Mouse (Mus musculus) embryonic facial prominence, embryonic 13.5 days (tissue): ENCODE data around the gene Cemip. TPM values are rescaled to one million over a fixed set of nuclear protein-coding genes. Genes with fewer than 3 reads are reported as not detected.

Experiments
- ATAC-seq: fragments of 200-750 bp; cut with Nextera tagmentation; 2 replicates; pipeline ENCODE4 v1.8.0; 2017; ENCODE audit warnings: low read depth; ENCODE audit not compliant: insufficient number of reproducible peaks, insufficient read depth, low FRiP score, low TSS enrichment
- H3K27ac ChIP-seq: fragments of 300-500 bp; sonication (generic); 2 replicates; pipeline ENCODE4 v1.5.1; 2015; ENCODE audit warnings: moderate library complexity, mild to moderate bottlenecking, inconsistent platforms
- H3K27me3 ChIP-seq: fragments of 300-500 bp; sonication (generic); 2 replicates; pipeline ENCODE4 v1.6.1; 2015; ENCODE audit warnings: mild to moderate bottlenecking, inconsistent platforms
- H3K36me3 ChIP-seq: fragments of 300-500 bp; sonication (generic); 2 replicates; pipeline ENCODE4 v1.6.1; 2015; ENCODE audit warnings: mild to moderate bottlenecking, inconsistent platforms
- H3K4me1 ChIP-seq: fragments of 300-500 bp; sonication (generic); 2 replicates; pipeline ENCODE4 v1.6.1; 2015; ENCODE audit warnings: inconsistent platforms
- H3K4me2 ChIP-seq: fragments of 300-500 bp; sonication (generic); 2 replicates; pipeline ENCODE4 v1.6.1; 2015; ENCODE audit warnings: moderate library complexity, mild to moderate bottlenecking, inconsistent platforms
- H3K4me3 ChIP-seq: fragments of 300-500 bp; sonication (generic); 2 replicates; pipeline ENCODE4 v1.5.1; 2015; ENCODE audit warnings: mild to moderate bottlenecking, inconsistent platforms
- H3K9ac ChIP-seq: fragments of 300-500 bp; sonication (generic); 2 replicates; pipeline ENCODE4 v1.6.1; 2015; ENCODE audit warnings: mild to moderate bottlenecking, inconsistent platforms
- H3K9me3 ChIP-seq: fragments of 300-500 bp; sonication (generic); 2 replicates; pipeline ENCODE4 v1.6.1; 2016; ENCODE audit warnings: inconsistent platforms
- WGBS: fragments of 180-500 bp; shearing (Covaris S2); methylation state at CpG from one replicate; pipeline ENCODE4 v1.1.7; 2015; ENCODE audit warnings: mixed read lengths; 5-methylcytosine and 5-hydroxymethylcytosine counted together
- polyA plus RNA-seq: library from polyadenylated mRNA; unstranded; fragments of >200 nt; fragmentation: Nextera tagmentation; extraction: Ambion mirVana; gene quantifications from 2 replicates; pipeline ENCODE4 v1.2.1, GENCODE M21; 2015

Cemip gene
- polyA plus RNA-seq, 1 experiment from 2014 or later, result 0.25 TPM

- ATAC-seq, result no peak
- Histone ChIP-seq H3K4me2 (no peak overlapping the region), H3K4me3 (no peak overlapping the region), H3K36me3 (no peaks in the 10 kb centered on the region), H3K27ac (no peak overlapping the region), H3K4me1 (no peaks in the 10 kb centered on the region), H3K9ac (no peak overlapping the region), H3K9me3 (no peaks in the 10 kb centered on the region), H3K27me3 (no peaks in the 10 kb centered on the region)
- 93% methylated on average over 4 of the region's 4 CpGs for WGBS
Measured at GRCm38 (mm10) chr7:83989294-83989693, 97.0 kb downstream of the Cemip start.

- Histone ChIP-seq H3K4me2 (no peak overlapping the region), H3K4me1 (no peaks in the 10 kb centered on the region), H3K27me3 (no peaks in the 10 kb centered on the region), H3K36me3 (no peaks in the 10 kb centered on the region), H3K9me3 (no peaks in the 10 kb centered on the region), H3K4me3 (no peak overlapping the region), H3K9ac (no peak overlapping the region), H3K27ac (no peak overlapping the region)
- 65% methylated on average over 2 of the region's 2 CpGs for WGBS
- ATAC-seq, result no peak
Measured at GRCm38 (mm10) chr7:83985751-83986150, 100.6 kb downstream of the Cemip start.

- ATAC-seq, result no peak
- Histone ChIP-seq H3K4me1 (no peaks in the 10 kb centered on the region), H3K9ac (no peak overlapping the region), H3K4me3 (no peak overlapping the region), H3K4me2 (no peak overlapping the region), H3K36me3 (no peaks in the 10 kb centered on the region), H3K27me3 (no peaks in the 10 kb centered on the region), H3K9me3 (no peaks in the 10 kb centered on the region), H3K27ac (no peak overlapping the region)
- 78% methylated on average over 2 of the region's 2 CpGs for WGBS
Measured at GRCm38 (mm10) chr7:83982566-83982965, 103.7 kb downstream of the Cemip start.

GRCm38 (mm10) chr7:83978945-83979536, 107.3 kb downstream of the Cemip start:
- Histone ChIP-seq H3K9ac (no peak overlapping the region), H3K4me1 (no peaks in the 10 kb centered on the region), H3K9me3 (no peaks in the 10 kb centered on the region), H3K4me2 (no peak overlapping the region), H3K4me3 (no peak overlapping the region), H3K36me3 (no peaks in the 10 kb centered on the region), H3K27ac (no peak overlapping the region), H3K27me3 (no peaks in the 10 kb centered on the region)
- no peak for ATAC-seq
- 61% methylated on average over 1 of the region's 1 CpGs for WGBS

- no peaks in the 10 kb centered on the region for H3K9me3 ChIP-seq
- H3K4me1 ChIP-seq, result no peaks in the 10 kb centered on the region
- no peak for ATAC-seq
- no peak overlapping the region for H3K9ac ChIP-seq
- H3K27ac ChIP-seq, result no peak overlapping the region
- H3K4me3 ChIP-seq, result no peak overlapping the region
- no peaks in the 10 kb centered on the region for H3K27me3 ChIP-seq
- H3K4me2 ChIP-seq, result no peak overlapping the region
- no peaks in the 10 kb centered on the region for H3K36me3 ChIP-seq
- WGBS, result 68% methylated on average over 1 of the region's 1 CpGs
Measured at GRCm38 (mm10) chr7:83978410-83978809, 107.9 kb downstream of the Cemip start.

GRCm38 (mm10) chr7:83976413-83976958, 109.8 kb downstream of the Cemip start:
- Histone ChIP-seq H3K9ac (no peak overlapping the region), H3K36me3 (no peaks in the 10 kb centered on the region), H3K9me3 (no peaks in the 10 kb centered on the region), H3K27me3 (no peaks in the 10 kb centered on the region), H3K4me1 (no peaks in the 10 kb centered on the region), H3K4me2 (no peak overlapping the region), H3K4me3 (no peak overlapping the region), H3K27ac (no peak overlapping the region)
- WGBS, result 55% methylated on average over 6 of the region's 6 CpGs
- ATAC-seq, result no peak

- Histone ChIP-seq H3K36me3 (no peaks in the 10 kb centered on the region), H3K4me2 (no peak overlapping the region), H3K4me3 (no peak overlapping the region), H3K27ac (no peak overlapping the region), H3K27me3 (no peaks in the 10 kb centered on the region), H3K9ac (no peak overlapping the region), H3K4me1 (no peaks in the 10 kb centered on the region), H3K9me3 (no peaks in the 10 kb centered on the region)
- 85% methylated on average over 6 of the region's 6 CpGs for WGBS
- no peak for ATAC-seq
Measured at GRCm38 (mm10) chr7:83975283-83975682, 111.0 kb downstream of the Cemip start.

GRCm38 (mm10) chr7:83972485-83972884, 113.8 kb downstream of the Cemip start:
- Histone ChIP-seq H3K4me1 (no peaks in the 10 kb centered on the region), H3K27ac (no peak overlapping the region), H3K4me2 (no peak overlapping the region), H3K9ac (no peak overlapping the region), H3K27me3 (no peaks in the 10 kb centered on the region), H3K36me3 (no peaks in the 10 kb centered on the region), H3K4me3 (no peak overlapping the region), H3K9me3 (no peaks in the 10 kb centered on the region)
- no peak for ATAC-seq
- WGBS, result 54% methylated on average over 7 of the region's 7 CpGs

GRCm38 (mm10) chr7:83966047-83966818, 120.1 kb downstream of the Cemip start:
- no peak for ATAC-seq
- Histone ChIP-seq H3K4me1 (no peaks in the 10 kb centered on the region), H3K27me3 (no peaks in the 10 kb centered on the region), H3K9me3 (no peaks in the 10 kb centered on the region), H3K4me3 (no peak overlapping the region), H3K4me2 (no peak overlapping the region), H3K36me3 (no peaks in the 10 kb centered on the region), H3K9ac (no peak overlapping the region), H3K27ac (no peak overlapping the region)
- WGBS, result 77% methylated on average over 5 of the region's 5 CpGs

GRCm38 (mm10) chr7:83965181-83965580, 121.1 kb downstream of the Cemip start:
- no peaks in the 10 kb centered on the region for H3K4me1 ChIP-seq
- no peak overlapping the region for H3K4me2 ChIP-seq
- no peak overlapping the region for H3K27ac ChIP-seq
- H3K9me3 ChIP-seq, result no peaks in the 10 kb centered on the region
- no peak overlapping the region for H3K4me3 ChIP-seq
- no peaks in the 10 kb centered on the region for H3K36me3 ChIP-seq
- ATAC-seq, result no peak
- H3K9ac ChIP-seq, result no peak overlapping the region
- H3K27me3 ChIP-seq, result no peaks in the 10 kb centered on the region

- 92% methylated on average over 9 of the region's 9 CpGs for WGBS
- ATAC-seq, result no peak
Measured at GRCm38 (mm10) chr7:83952511-83952910, 133.8 kb downstream of the Cemip start.

GRCm38 (mm10) chr7:83951327-83951726, 135.0 kb downstream of the Cemip start:
- H3K9ac ChIP-seq, result no peak overlapping the region
- H3K27me3 ChIP-seq, result no peaks in the 10 kb centered on the region
- H3K27ac ChIP-seq, result no peak overlapping the region
- WGBS, result 47% methylated on average over 14 of the region's 14 CpGs
- H3K4me1 ChIP-seq, result 0 out of 2 replicates have a peak, but pooled peaks cover 5% of the 10 kb centered on the region
- H3K4me3 ChIP-seq, result no peak overlapping the region
- H3K9me3 ChIP-seq, result no peaks in the 10 kb centered on the region
- H3K4me2 ChIP-seq, result no peak overlapping the region
- H3K36me3 ChIP-seq, result no peaks in the 10 kb centered on the region
- ATAC-seq, result no peak

More at GRCm38 (mm10) chr7:83952511-83952910, 133.8 kb downstream of the Cemip start:
- Histone ChIP-seq H3K9me3 (no peaks in the 10 kb centered on the region), H3K9ac (no peak overlapping the region), H3K4me1 (0 out of 2 replicates have a peak, but pooled peaks cover 5% of the 10 kb centered on the region), H3K4me3 (no peak overlapping the region), H3K27me3 (peaks cover 2% of the 10 kb centered on the region; the same call in 1 of the 2 replicates), H3K4me2 (no peak overlapping the region), H3K36me3 (no peaks in the 10 kb centered on the region), H3K27ac (no peak overlapping the region)
